Comparison of ENCODE assay signal across 10 mouse cellular contexts in the genomic region with DNA sequence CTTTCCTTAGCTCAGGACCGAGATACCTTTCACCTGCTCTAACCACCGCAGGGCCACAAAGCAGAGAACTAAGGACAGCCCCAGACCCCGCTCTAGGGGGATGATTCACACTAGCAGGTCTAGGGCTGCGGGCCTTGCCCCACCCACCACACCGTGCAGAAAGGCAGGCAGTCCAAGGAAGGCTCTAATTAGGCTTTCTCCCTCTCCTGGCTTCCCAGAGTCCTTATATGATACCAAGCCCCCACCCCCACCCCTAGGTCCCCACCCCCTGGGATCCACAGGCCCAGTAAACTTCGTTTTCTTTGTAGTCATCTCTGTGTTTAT. TPM values are rescaled to one million over a fixed set of nuclear protein-coding genes. Genes with fewer than 3 reads are reported as not detected.
DNase-seq lines count a peak whose midpoint lies in the region; ATAC-seq lines count a peak whose summit lies in the region.
"Had no signal": no experiment of that assay in that cellular context is flagged by ENCODE, and none has a peak within 500 bp of the region (broad histone marks: within the 10 kb centered on the region; RNA-seq: fewer than 3 reads in every experiment).

No protein-coding gene starts in this region.

- peak; percentile 47; the same call in 1 of the 2 replicates for ATAC-seq in kidney, embryonic 14.5 days (ENCODE audit: low FRiP score, low TSS enrichment)
- ATAC-seq in embryonic facial prominence, embryonic 13.5 days (ENCODE audit: insufficient number of reproducible peaks, insufficient read depth, low FRiP score, low TSS enrichment, low read depth): peak; percentile 57; the same call in 1 of the 2 replicates
- peak; percentile 19 for ATAC-seq in forebrain, embryonic 16.5 days
- ATAC-seq in megakaryocyte progenitor cell, adult 5-6 weeks (replicated peaks; ENCODE audit: poor library complexity): 0 out of 2 replicates have a peak, but pooled peaks have one; percentile 17

- H3K27ac ChIP-seq in kidney, embryonic 14.5 days (ENCODE audit: low read depth, low read length): no peak overlapping the region
- H3K27ac ChIP-seq in embryonic facial prominence, embryonic 13.5 days: peak overlapping the region; percentile 62
- H3K27ac ChIP-seq in forebrain, embryonic 16.5 days (ENCODE audit: low read length): no peak overlapping the region; the same call in 1 of the 2 replicates

- H3K4me1 ChIP-seq in kidney, embryonic 14.5 days (ENCODE audit: control insufficient read depth, insufficient read depth, low read length): peaks cover 13% of the 10 kb centered on the region
- peaks cover 42% of the 10 kb centered on the region for H3K4me1 ChIP-seq in embryonic facial prominence, embryonic 13.5 days
- H3K4me1 ChIP-seq in forebrain, embryonic 16.5 days (replicated peaks; ENCODE audit: control insufficient read depth, insufficient read depth, low read length): peaks cover 34% of the 10 kb centered on the region

- no peaks in the 10 kb centered on the region for H3K27me3 ChIP-seq in kidney, embryonic 14.5 days (ENCODE audit: control insufficient read depth, insufficient read depth, low read length)
- H3K27me3 ChIP-seq in embryonic facial prominence, embryonic 13.5 days: no peaks in the 10 kb centered on the region
- no peaks in the 10 kb centered on the region for H3K27me3 ChIP-seq in forebrain, embryonic 16.5 days (replicated peaks; ENCODE audit: control insufficient read depth, insufficient read depth, low read length)

- H3K4me3 ChIP-seq in kidney, embryonic 14.5 days (ENCODE audit: low read length): no peak overlapping the region
- no peak overlapping the region for H3K4me3 ChIP-seq in embryonic facial prominence, embryonic 13.5 days
- H3K4me3 ChIP-seq in forebrain, embryonic 16.5 days (replicated peaks; ENCODE audit: low read length): no peak overlapping the region

- 40% methylated on average over 6 of the region's 6 CpGs for WGBS in kidney, embryonic 14.5 days
- WGBS in embryonic facial prominence, embryonic 13.5 days: 35% methylated on average over 6 of the region's 6 CpGs
- 36% methylated on average over 6 of the region's 6 CpGs for WGBS in forebrain, embryonic 16.5 days

- no peak overlapping the region for H3K9ac ChIP-seq in kidney, embryonic 14.5 days (ENCODE audit: low read depth, low read length)
- no peak overlapping the region for H3K9ac ChIP-seq in embryonic facial prominence, embryonic 13.5 days
- no peak overlapping the region for H3K9ac ChIP-seq in forebrain, embryonic 16.5 days (replicated peaks; ENCODE audit: low read depth, low read length)

- H3K9me3 ChIP-seq in kidney, embryonic 14.5 days (ENCODE audit: control insufficient read depth, low read length): no peaks in the 10 kb centered on the region
- H3K9me3 ChIP-seq in embryonic facial prominence, embryonic 13.5 days: no peaks in the 10 kb centered on the region
- H3K9me3 ChIP-seq in forebrain, embryonic 16.5 days (ENCODE audit: control insufficient read depth, low read length): no peaks in the 10 kb centered on the region

- H3K36me3 ChIP-seq in kidney, embryonic 14.5 days (ENCODE audit: control insufficient read depth, insufficient read depth, low read length): no peaks in the 10 kb centered on the region
- no peaks in the 10 kb centered on the region for H3K36me3 ChIP-seq in embryonic facial prominence, embryonic 13.5 days
- H3K36me3 ChIP-seq in forebrain, embryonic 16.5 days (ENCODE audit: control insufficient read depth, insufficient read depth): no peaks in the 10 kb centered on the region

- DNase-seq in kidney, postnatal 25 days: no peak
- DNase-seq in spleen, postnatal 4 days (ENCODE audit: low spot score in 2 of 2): no peak
- DNase-seq in lung, postnatal 36 days: no peak
- DNase-seq in cerebellum, adult 11-12 months: no peak
- DNase-seq: lung, postnatal 14 days; thymus, postnatal 36 days had no signal

- no peak overlapping the region; the same call in 1 of the 2 replicates for H3K4me2 ChIP-seq in kidney, embryonic 14.5 days (replicated peaks; ENCODE audit: low read depth, low read length)
- peak overlapping the region; percentile 38 for H3K4me2 ChIP-seq in embryonic facial prominence, embryonic 13.5 days
- no peak overlapping the region for H3K4me2 ChIP-seq in forebrain, embryonic 16.5 days (ENCODE audit: low read length)

RNA-seq across cellular contexts. Expression of a gene that starts 48.4 kb away (rescaled TPM):
- polyA plus RNA-seq in kidney, embryonic 14.5 days (2014; fragmentation: Nextera tagmentation; extraction: Ambion mirVana): 5.0 and 6.6 TPM in 2 replicates
- polyA plus RNA-seq in embryonic facial prominence, embryonic 13.5 days (2015; fragmentation: Nextera tagmentation; extraction: Ambion mirVana): 9.0 and 10.1 TPM in 2 replicates
- polyA plus RNA-seq in forebrain, embryonic 16.5 days (2015; fragmentation: Nextera tagmentation; extraction: Ambion mirVana): 173 and 180 TPM in 2 replicates
- total RNA-seq in megakaryocyte progenitor cell, adult 5-6 weeks (2015): not detected in 2 replicates
- not detected in 2 replicates for total RNA-seq in megakaryocyte progenitor cell, adult 5-6 weeks (2017)

Comparison
In these comparisons a context has a peak if more than half of its experiments do, and no peak if none do; other contexts are left out.
1. RNA of a gene that starts 48.4 kb away (polyA plus RNA-seq): 173 to 180 TPM in forebrain, embryonic 16.5 days; 9.0 to 10.1 TPM in embryonic facial prominence, embryonic 13.5 days and 5.0 to 6.6 TPM in kidney, embryonic 14.5 days; every median in the first group is over 10 times any median in the second.
2. Peak in every context shown above with its lines, with median percentiles within 50 percentile points of each other: ATAC-seq.